Mouse (Mus musculus) stomach, embryonic 14.5 days (tissue): ENCODE data around the gene Plekhg4. TPM values are rescaled to one million over a fixed set of nuclear protein-coding genes. Genes with fewer than 3 reads are reported as not detected.

Source experiments
- ATAC-seq: fragments of 200-750 bp; cut with Nextera tagmentation; 2 replicates; pipeline ENCODE4 v1.8.0; 2017; ENCODE audit warnings: low read depth, moderate TSS enrichment; ENCODE audit not compliant: insufficient number of reproducible peaks, insufficient read depth, low FRiP score
- H3K27ac ChIP-seq: fragments of 300-500 bp; sonication (generic); 2 replicates; pipeline ENCODE4 v1.5.1; 2014; ENCODE audit warnings: mild to moderate bottlenecking, low read length, moderate library complexity, mixed read lengths
- H3K27me3 ChIP-seq: fragments of 300-500 bp; sonication (generic); 2 replicates; pipeline ENCODE4 v1.6.1; 2014; ENCODE audit warnings: low read length, control low read depth, mixed read lengths; ENCODE audit not compliant: control insufficient read depth, insufficient read depth
- H3K36me3 ChIP-seq: fragments of 300-500 bp; sonication (generic); 2 replicates; pipeline ENCODE4 v1.6.1; 2014; ENCODE audit warnings: mild to moderate bottlenecking, control low read depth, low read length, moderate library complexity, mixed read lengths; ENCODE audit not compliant: control insufficient read depth, insufficient read depth
- H3K4me1 ChIP-seq: fragments of 300-500 bp; sonication (generic); 2 replicates; pipeline ENCODE4 v1.6.1; 2014; ENCODE audit warnings: low read length, control low read depth, mixed read lengths; ENCODE audit not compliant: control insufficient read depth, insufficient read depth
- H3K4me2 ChIP-seq: fragments of 300-500 bp; sonication (generic); replicated peaks from 2 replicates; pipeline ENCODE4 v1.6.1; 2014; ENCODE audit warnings: low read depth, low read length, control low read depth
- H3K4me3 ChIP-seq: fragments of 300-500 bp; sonication (generic); 2 replicates; pipeline ENCODE4 v1.5.1; 2014; ENCODE audit warnings: low read depth, low read length, control low read depth
- H3K9ac ChIP-seq: fragments of 300-500 bp; sonication (generic); replicated peaks from 2 replicates; pipeline ENCODE4 v1.6.1; 2014; ENCODE audit warnings: low read depth, mild to moderate bottlenecking, control low read depth, low read length, moderate library complexity, mixed read lengths
- H3K9me3 ChIP-seq: fragments of 300-500 bp; sonication (generic); 2 replicates; pipeline ENCODE4 v1.6.1; 2016; ENCODE audit warnings: low read depth, low read length, control low read depth; ENCODE audit not compliant: control insufficient read depth
- WGBS: fragments of 180-500 bp; shearing (Covaris S2); extraction: QIAGEN DNeasy Blood & Tissue Kit; methylation state at CpG from one replicate; pipeline ENCODE4 v1.1.7; 2014; 5-methylcytosine and 5-hydroxymethylcytosine counted together
- polyA plus RNA-seq: library from polyadenylated mRNA; unstranded; fragments of >200 nt; fragmentation: Nextera tagmentation; extraction: Ambion mirVana; gene quantifications from 2 replicates; pipeline ENCODE4 v1.2.1, GENCODE M21; 2014

Plekhg4 gene
- polyA plus RNA-seq, 1 experiment from 2014 or later, result 0.64 TPM

DNA sequence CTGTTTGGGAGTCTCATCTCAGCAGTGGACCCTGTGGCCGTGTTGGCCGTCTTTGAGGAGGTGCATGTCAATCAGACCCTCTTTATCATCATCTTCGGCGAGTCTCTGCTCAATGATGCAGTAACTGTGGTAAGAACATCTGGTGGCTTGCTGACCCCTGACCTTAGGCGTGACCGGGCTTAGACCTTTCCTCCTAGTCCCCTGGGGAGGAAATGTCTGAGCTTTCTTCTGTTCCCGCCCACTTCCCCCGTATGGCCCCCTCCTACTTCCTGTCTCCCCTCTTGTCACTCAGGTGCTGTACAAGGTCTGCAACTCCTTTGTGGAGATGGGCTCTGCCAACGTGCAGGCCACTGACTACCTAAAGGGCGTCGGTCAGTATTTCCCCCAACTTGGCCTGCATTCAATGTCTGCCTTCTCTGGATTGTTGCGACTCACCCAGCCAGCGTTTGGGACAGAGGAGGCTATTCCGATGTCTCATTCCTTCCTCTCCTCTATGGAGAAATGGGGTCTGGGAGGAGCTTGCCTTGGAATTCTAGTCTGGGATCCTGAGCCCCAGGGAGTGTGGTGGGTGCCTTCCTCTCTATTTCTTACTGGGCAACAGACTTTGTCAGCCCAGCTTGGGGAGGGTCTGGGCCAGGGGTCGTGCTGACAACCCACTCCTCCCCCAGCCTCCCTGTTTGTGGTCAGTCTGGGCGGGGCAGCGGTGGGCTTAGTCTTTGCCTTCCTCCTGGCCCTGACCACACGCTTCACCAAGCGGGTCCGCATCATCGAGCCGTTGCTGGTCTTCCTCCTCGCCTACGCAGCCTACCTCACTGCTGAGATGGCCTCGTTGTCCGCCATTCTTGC is 17.7 kb upstream of the Plekhg4 start:
- no peak for ATAC-seq
- Histone ChIP-seq H3K9ac (no peak overlapping the region), H3K4me2 (no peak overlapping the region), H3K27me3 (no peaks in the 10 kb centered on the region), H3K9me3 (no peaks in the 10 kb centered on the region), H3K36me3 (no peaks in the 10 kb centered on the region), H3K4me1 (no peaks in the 10 kb centered on the region; the same call in 1 of the 2 replicates), H3K27ac (no peak overlapping the region), H3K4me3 (no peak overlapping the region)
- WGBS, result 73% methylated on average over 26 of the region's 26 CpGs

DNA sequence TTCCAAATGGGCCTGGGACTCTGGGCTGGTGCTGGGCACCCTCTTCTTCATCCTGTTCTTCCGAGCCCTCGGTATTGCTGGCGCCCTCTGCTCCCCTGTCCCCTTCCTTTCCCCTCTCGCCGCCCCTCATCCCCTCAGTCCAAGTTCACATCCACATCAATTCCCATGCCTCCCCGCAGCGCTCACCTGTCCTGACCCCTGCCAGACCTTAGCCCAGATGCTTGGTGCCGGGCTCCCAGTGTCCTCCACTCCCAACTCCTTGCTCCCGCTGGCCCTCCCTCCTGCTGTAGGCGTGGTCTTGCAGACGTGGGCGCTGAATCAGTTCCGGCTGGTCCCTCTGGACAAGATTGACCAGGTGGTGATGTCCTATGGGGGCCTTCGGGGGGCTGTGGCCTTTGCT is 16.4 kb upstream of the Plekhg4 start:
- no peak overlapping the region for H3K9ac ChIP-seq
- H3K36me3 ChIP-seq, result no peaks in the 10 kb centered on the region
- 84% methylated on average over 14 of the region's 14 CpGs for WGBS
- H3K27me3 ChIP-seq, result no peaks in the 10 kb centered on the region
- no peak for ATAC-seq
- no peaks in the 10 kb centered on the region; the same call in 1 of the 2 replicates for H3K4me1 ChIP-seq
- H3K9me3 ChIP-seq, result no peaks in the 10 kb centered on the region
- no peak overlapping the region for H3K4me2 ChIP-seq
- no peak overlapping the region for H3K4me3 ChIP-seq
- no peak overlapping the region for H3K27ac ChIP-seq

DNA sequence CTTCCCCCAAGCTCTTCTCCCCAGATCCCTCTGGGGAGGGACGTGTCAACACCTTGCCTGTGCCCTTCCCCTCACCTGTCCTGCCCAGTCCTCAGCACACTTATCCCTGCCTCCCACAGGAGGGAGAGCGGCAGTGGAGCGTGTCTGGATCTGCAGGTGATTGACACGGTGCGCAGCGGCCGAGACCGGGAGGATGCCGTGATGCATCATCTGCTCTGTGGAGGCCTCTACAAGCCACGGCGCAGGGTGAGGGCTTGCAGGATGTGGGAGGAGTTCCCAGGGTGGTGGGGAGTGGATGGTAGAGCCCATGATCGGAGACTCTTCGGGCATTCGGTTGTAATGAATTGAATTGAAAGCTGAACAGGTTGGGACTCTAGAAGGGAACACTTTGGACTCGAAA is 13.9 kb upstream of the Plekhg4 start:
- 0 out of 2 replicates have a peak, but pooled peaks have one; percentile 15 for ATAC-seq

DNA sequence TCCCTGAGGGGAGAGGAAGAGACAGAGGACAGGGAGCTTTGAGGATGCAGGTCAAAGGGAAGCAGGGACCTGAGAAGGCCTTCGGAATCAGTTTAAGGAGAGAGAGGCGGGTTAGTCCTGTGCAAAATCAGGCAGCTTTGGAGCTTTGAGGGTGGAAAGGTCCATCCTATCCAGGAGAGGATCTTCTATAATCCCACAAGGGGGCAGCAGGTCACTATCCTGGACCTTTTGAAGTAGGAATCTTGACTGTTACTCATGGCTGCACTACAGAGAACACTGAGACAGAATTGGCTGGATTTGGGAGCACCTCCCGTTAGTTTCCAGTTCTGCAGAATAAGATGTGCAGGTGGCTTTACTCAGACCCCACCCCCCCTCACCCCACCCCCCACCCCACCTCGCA is 13.4 kb upstream of the Plekhg4 start:
- Histone ChIP-seq H3K27ac (no peak overlapping the region), H3K36me3 (no peaks in the 10 kb centered on the region), H3K27me3 (no peaks in the 10 kb centered on the region), H3K4me3 (no peak overlapping the region), H3K9me3 (no peaks in the 10 kb centered on the region), H3K4me1 (peaks cover 7% of the 10 kb centered on the region; the same call in 1 of the 2 replicates), H3K9ac (no peak overlapping the region), H3K4me2 (no peak overlapping the region)
- ATAC-seq, result no peak
- 32% methylated on average over 4 of the region's 4 CpGs for WGBS

More for the DNA sequence above, 13.9 kb upstream of the Plekhg4 start:
- no peaks in the 10 kb centered on the region for H3K9me3 ChIP-seq
- H3K9ac ChIP-seq, result no peak overlapping the region
- H3K27ac ChIP-seq, result no peak overlapping the region
- no peaks in the 10 kb centered on the region for H3K27me3 ChIP-seq
- no peaks in the 10 kb centered on the region for H3K36me3 ChIP-seq
- 64% methylated on average over 15 of the region's 15 CpGs for WGBS
- no peak overlapping the region for H3K4me3 ChIP-seq
- H3K4me1 ChIP-seq, result peaks cover 7% of the 10 kb centered on the region; the same call in 1 of the 2 replicates
- H3K4me2 ChIP-seq, result no peak overlapping the region

DNA sequence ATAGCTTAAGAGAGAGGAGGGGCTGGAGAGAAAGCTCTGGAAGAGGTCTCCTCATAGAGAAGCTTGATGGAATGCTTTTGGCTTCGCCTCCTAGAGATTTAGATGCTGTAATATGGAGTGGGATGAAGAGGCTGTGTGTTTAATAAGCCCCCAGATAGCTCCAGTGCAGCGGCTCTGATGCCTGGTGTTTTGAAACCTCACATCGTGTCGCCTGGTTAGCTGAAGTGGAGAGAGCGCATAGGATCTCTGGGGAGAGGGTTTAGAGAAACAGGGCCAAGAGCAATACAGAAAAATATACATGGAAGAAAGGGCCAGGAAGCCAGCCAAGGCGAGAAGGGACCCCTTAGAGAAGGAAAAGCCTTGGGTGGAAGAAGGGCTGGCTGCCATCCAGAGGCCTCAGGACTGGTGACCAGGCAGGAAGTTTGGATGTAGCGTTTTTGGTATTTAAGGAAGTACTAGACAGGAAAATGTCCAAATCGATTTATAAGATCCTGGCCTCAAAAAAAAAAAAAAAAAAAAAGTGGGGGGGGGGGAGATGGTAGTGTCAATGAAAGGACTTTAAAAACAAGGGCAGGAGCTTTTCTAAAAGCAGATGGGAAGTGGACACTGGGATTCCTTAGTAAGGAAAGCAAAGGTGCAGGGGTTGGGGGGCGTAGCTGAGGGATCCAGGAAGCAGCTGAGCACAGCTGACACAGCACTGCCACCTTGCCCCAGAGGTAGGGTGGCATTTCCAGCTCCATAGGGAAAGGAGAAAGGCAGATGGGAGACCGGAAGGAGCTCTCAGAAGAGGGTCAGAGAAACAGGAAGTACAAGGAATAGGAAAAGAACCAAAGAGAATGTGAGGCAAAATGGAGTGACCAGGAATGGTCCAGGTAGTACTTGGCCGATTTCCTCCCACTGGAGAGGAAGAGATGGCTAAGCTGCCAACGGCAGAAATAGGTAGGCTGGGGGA is 11.0 kb upstream of the Plekhg4 start:
- Histone ChIP-seq H3K36me3 (no peaks in the 10 kb centered on the region), H3K27ac (peak overlapping the region; percentile 58; the same call in 1 of the 2 replicates), H3K4me1 (0 out of 2 replicates have a peak, but pooled peaks cover 7% of the 10 kb centered on the region), H3K4me2 (no peak overlapping the region), H3K4me3 (no peak overlapping the region), H3K9me3 (no peaks in the 10 kb centered on the region), H3K27me3 (no peaks in the 10 kb centered on the region), H3K9ac (no peak overlapping the region)
- ATAC-seq, result no peak
- 57% methylated on average over 12 of the region's 12 CpGs for WGBS

DNA sequence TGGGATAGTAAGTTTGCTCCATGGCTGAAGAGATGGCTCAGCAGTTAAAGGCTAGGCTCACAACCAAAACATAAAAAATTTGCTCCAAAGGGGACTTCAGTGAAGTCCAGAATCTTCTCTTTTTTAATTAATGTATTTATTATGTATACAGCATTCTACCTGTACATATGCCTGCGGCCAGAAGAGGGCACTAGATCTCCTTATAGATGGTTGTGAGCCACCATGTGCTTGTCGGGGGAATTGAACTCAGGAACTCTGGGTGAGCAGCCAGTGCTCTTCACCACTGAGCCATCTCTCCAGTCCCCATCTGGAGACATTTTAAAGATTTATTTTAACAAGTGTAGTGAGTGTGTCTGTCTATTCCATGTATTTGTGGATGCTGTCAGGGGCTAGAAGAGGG is 6.0 kb upstream of the Plekhg4 start:
- H3K4me2 ChIP-seq, result no peak overlapping the region
- ATAC-seq, result no peak
- no peak overlapping the region for H3K27ac ChIP-seq
- H3K36me3 ChIP-seq, result no peaks in the 10 kb centered on the region
- 0 out of 2 replicates have a peak, but pooled peaks cover 7% of the 10 kb centered on the region for H3K4me1 ChIP-seq
- no peaks in the 10 kb centered on the region for H3K9me3 ChIP-seq
- H3K9ac ChIP-seq, result no peak overlapping the region
- 63% methylated on average over 2 of the region's 2 CpGs for WGBS
- H3K27me3 ChIP-seq, result no peaks in the 10 kb centered on the region
- no peak overlapping the region for H3K4me3 ChIP-seq

DNA sequence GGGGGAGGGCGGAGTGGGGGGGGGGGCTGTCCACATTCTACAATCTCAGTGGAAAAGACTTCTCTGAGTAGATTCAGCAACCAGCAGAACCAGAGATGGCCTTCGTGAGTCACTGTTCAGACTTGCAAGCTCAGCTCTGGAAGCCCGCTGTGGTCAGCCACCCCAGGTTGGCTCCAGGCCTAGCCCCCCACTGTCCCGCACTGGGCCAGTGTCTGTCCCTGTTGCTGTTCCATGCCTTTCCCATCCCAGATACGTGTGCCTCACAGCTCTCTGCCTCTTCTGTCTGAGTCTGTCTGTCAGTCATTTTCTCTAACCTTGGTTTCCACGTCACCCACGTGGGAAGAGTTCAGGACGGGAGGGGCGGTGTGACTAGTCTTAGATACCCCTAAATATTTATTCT is 601 bp upstream of the Plekhg4 start:
- Histone ChIP-seq H3K4me3 (no peak overlapping the region), H3K36me3 (no peaks in the 10 kb centered on the region), H3K27me3 (no peaks in the 10 kb centered on the region), H3K9me3 (no peaks in the 10 kb centered on the region), H3K4me2 (no peak overlapping the region), H3K27ac (no peak overlapping the region), H3K9ac (no peak overlapping the region), H3K4me1 (no peaks in the 10 kb centered on the region)
- 74% methylated on average over 9 of the region's 9 CpGs for WGBS
- ATAC-seq, result no peak

DNA sequence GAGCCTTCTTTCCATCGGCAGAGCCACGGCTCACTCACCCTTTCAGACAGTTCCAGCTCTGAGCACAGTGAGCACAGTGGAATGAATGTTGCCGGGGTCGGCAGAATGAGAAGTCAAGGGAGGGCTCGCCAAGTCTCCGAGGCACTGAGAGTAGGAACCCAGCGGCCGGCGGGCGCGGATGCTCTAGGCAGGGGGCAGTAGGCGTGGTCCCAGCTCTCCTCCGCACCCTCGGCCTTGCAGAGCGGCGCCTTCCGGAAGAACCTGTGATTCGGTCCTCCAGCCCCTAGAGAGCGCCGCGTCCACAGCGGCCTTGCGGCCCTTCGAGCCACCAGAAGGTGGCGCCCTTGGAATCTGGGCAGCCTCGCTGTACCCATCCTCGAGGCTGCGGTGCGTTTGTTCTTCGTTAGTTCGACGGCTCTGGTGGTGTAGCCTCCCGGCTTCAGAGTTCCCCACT is 1.5 kb downstream of the Plekhg4 start:
- Histone ChIP-seq H3K36me3 (no peaks in the 10 kb centered on the region), H3K4me1 (0 out of 2 replicates have a peak, but pooled peaks cover 7% of the 10 kb centered on the region), H3K27ac (no peak overlapping the region), H3K27me3 (no peaks in the 10 kb centered on the region), H3K4me2 (peak overlapping the region; percentile 38), H3K4me3 (peak overlapping the region; percentile 13; the same call in 1 of the 2 replicates), H3K9ac (no peak overlapping the region), H3K9me3 (no peaks in the 10 kb centered on the region)
- WGBS, result 33% methylated on average over 33 of the region's 33 CpGs
- no peak for ATAC-seq
